Mouse (Mus musculus) left cerebral cortex, postnatal 4 days (tissue): ENCODE results near the gene Gja10. TPM values are rescaled to one million over a fixed set of nuclear protein-coding genes. Genes with fewer than 3 reads are reported as not detected.
A peak's percentile ranks its signal among the peaks of the same experiment; 100 is the strongest.

Experiments used
- DNase-seq: peaks from one replicate; pipeline ENCODE4 v3.0.0-alpha.2; 2022
- intact Hi-C: fragments of 180-260 bp; cut with DNase I; formaldehyde crosslinking; loops from one replicate; pipeline ENCODE4 v1.15.1; 2025
- total RNA-seq, 2 experiments: library from RNA; stranded (reverse); gene quantifications; 2 replicates each; pipeline ENCODE4 v1.2.3; 2021

Gene Gja10
- not detected for total RNA-seq

GRCm38 (mm10) chr4:32602660-32603059 is at the start of gene Gja10:
Gene Gja10, minus strand, starts transcription at chr4:32602760.
- no peak for DNase-seq
- intact Hi-C loops = no loop called here

GRCm38 (mm10) chr4:32651669-32652068 is 49.1 kb upstream of the Gja10 start:
- no peak for DNase-seq
- intact Hi-C loops = loop anchor here (10.0 kb wide), 1 partner anchor 597 kb away; no protein-coding TSS in a partner anchor

- intact Hi-C loops = no loop called here
- DNase-seq = no peak
These were observed 19.1 kb upstream of the Gja10 start for GRCm38 (mm10) chr4:32621637-32622036.

GRCm38 (mm10) chr4:32615034-32615881 is 12.7 kb upstream of the Gja10 start, which contains the start of gene Casp8ap2:
Gene Casp8ap2, plus strand, starts transcription at chr4:32615451.
- intact Hi-C loops = no loop called here
- peak; percentile 98 for DNase-seq

- peak; percentile 13 for DNase-seq
- intact Hi-C loops = no loop called here
These were observed 1.4 kb downstream of the Gja10 start for GRCm38 (mm10) chr4:32601135-32601534.

- intact Hi-C loops = no loop called here
These were observed 14.3 kb downstream of the Gja10 start for GRCm38 (mm10) chr4:32588237-32588636.

GRCm38 (mm10) chr4:32587543-32587942 is 15.0 kb downstream of the Gja10 start:
- DNase-seq = no peak
- intact Hi-C loops = no loop called here

More at GRCm38 (mm10) chr4:32588237-32588636, 14.3 kb downstream of the Gja10 start:
- no peak for DNase-seq

GRCm38 (mm10) chr4:32586596-32586995 is 16.0 kb downstream of the Gja10 start:
- intact Hi-C loops = no loop called here
- peak; percentile 49 for DNase-seq

GRCm38 (mm10) chr4:32584181-32584580 is 18.4 kb downstream of the Gja10 start:
- no peak for DNase-seq
- intact Hi-C loops = no loop called here

- intact Hi-C loops = no loop called here
- no peak for DNase-seq
These were observed 22.7 kb downstream of the Gja10 start for GRCm38 (mm10) chr4:32579850-32580249.

GRCm38 (mm10) chr4:32575165-32575564 is 27.4 kb downstream of the Gja10 start:
- intact Hi-C loops = no loop called here
- no peak for DNase-seq

GRCm38 (mm10) chr4:32574604-32575003 is 28.0 kb downstream of the Gja10 start:
- intact Hi-C loops = loop anchor here (5.0 kb wide), 2 partner anchors 337 to 517 kb away; partner anchors contain the start of gene Bach2
- DNase-seq = no peak

- intact Hi-C loops = loop anchor here (5.0 kb wide), 2 partner anchors 336 to 516 kb away; partner anchors contain the start of gene Bach2
- DNase-seq = no peak
These were observed 29.0 kb downstream of the Gja10 start for GRCm38 (mm10) chr4:32573586-32573985.

- peak; percentile 28 for DNase-seq
- intact Hi-C loops = loop anchor here (5.0 kb wide), 2 partner anchors 335 to 515 kb away; partner anchors contain the start of gene Bach2
These were observed 30.4 kb downstream of the Gja10 start for GRCm38 (mm10) chr4:32572118-32572517.

GRCm38 (mm10) chr4:32571441-32571840 is 31.1 kb downstream of the Gja10 start:
- DNase-seq = no peak
- intact Hi-C loops = loop anchor here (5.0 kb wide), 2 partner anchors 334 to 514 kb away; partner anchors contain the start of gene Bach2

GRCm38 (mm10) chr4:32570939-32571317 is 31.6 kb downstream of the Gja10 start:
- DNase-seq = no peak
- intact Hi-C loops = loop anchor here (5.0 kb wide), 2 partner anchors 334 to 514 kb away; partner anchors contain the start of gene Bach2

- DNase-seq = peak; percentile 37
- intact Hi-C loops = loop anchor here (5.0 kb wide), 2 partner anchors 333 to 513 kb away; partner anchors contain the start of gene Bach2
These were observed 32.3 kb downstream of the Gja10 start for GRCm38 (mm10) chr4:32569995-32570938.

GRCm38 (mm10) chr4:32569054-32569453 is 33.5 kb downstream of the Gja10 start:
- intact Hi-C loops = no loop called here
- no peak for DNase-seq

GRCm38 (mm10) chr4:32564918-32565317 is 37.6 kb downstream of the Gja10 start:
- intact Hi-C loops = no loop called here

GRCm38 (mm10) chr4:32564416-32564815 is 38.1 kb downstream of the Gja10 start:
- intact Hi-C loops = no loop called here

More at GRCm38 (mm10) chr4:32564918-32565317, 37.6 kb downstream of the Gja10 start:
- no peak for DNase-seq

More at GRCm38 (mm10) chr4:32564416-32564815, 38.1 kb downstream of the Gja10 start:
- DNase-seq = no peak
